Mouse (Mus musculus): ENCODE data around the gene Fam78a.
A peak's percentile ranks its signal among the peaks of the same experiment; 100 is the strongest.

GRCm38 (mm10) chr2:32020229-32020628 is 64.4 kb downstream of the Fam78a start:
- no peak for TF ChIP-seq EP300 (IDR thresholded peaks at IDR 0.05; ENCODE audit: low read depth)
- TF ChIP-seq CTCF (IDR thresholded peaks at IDR 0.05; ENCODE audit: low read depth), result peak; percentile 22; the same call in 1 of the 2 replicates

Measured in liver, postnatal 0 days (tissue).